ENCODE assay signal across 14 mouse cellular contexts in genomic region chr9:95672760-95673159, GRCm38 (mm10). TPM values are rescaled to one million over a fixed set of nuclear protein-coding genes. Genes with fewer than 3 reads are reported as not detected.
DNase-seq lines count a peak whose midpoint lies in the region; ATAC-seq and TF ChIP-seq lines count a peak whose summit lies in the region.
"Had no signal": no experiment of that assay in that cellular context is flagged by ENCODE, and none has a peak within 500 bp of the region (broad histone marks: within the 10 kb centered on the region; RNA-seq: fewer than 3 reads in every experiment).

No protein-coding gene starts in this region.

- no peak overlapping the region for H3K27ac ChIP-seq in heart, adult 2 months
- H3K27ac ChIP-seq in lung, embryonic 14.5 days (ENCODE audit: low read depth): no peak overlapping the region

- in situ Hi-C loops in Patski (cut with MboI; ENCODE audit: low pct_unique_long_range_greater_than_20kb): no loop called here

- 80% methylated on average over 6 of the region's 6 CpGs for WGBS in heart, adult 2 months
- 84% methylated on average over 6 of the region's 6 CpGs for WGBS in lung, embryonic 14.5 days

- H3K4me3 ChIP-seq in heart, adult 2 months: no peak overlapping the region
- H3K4me3 ChIP-seq in lung, embryonic 14.5 days (ENCODE audit: low read depth, low read length): no peak overlapping the region
- H3K4me3 ChIP-seq: erythroblast, embryonic 14.5 days had no signal

- no peaks in the 10 kb centered on the region for H3K36me3 ChIP-seq in heart, adult 2 months (ENCODE audit: control insufficient read depth, insufficient read depth, low read length)
- no peaks in the 10 kb centered on the region for H3K36me3 ChIP-seq in lung, embryonic 14.5 days (ENCODE audit: insufficient read depth)

- DNase-seq in heart, adult 2 months: no peak
- no peak for DNase-seq in heart, postnatal 14 days
- no peak for DNase-seq in lung, embryonic 14.5 days
- no peak for DNase-seq in lung, postnatal 14 days
- DNase-seq in Patski (ENCODE audit: low read depth, low spot score): no peak
- DNase-seq in retina, postnatal 1 day: peak; percentile 14
- no peak for DNase-seq in urinary bladder, postnatal 4 days (ENCODE audit: low spot score in 2 of 2)
- DNase-seq in neural tube, embryonic 10.5 days (ENCODE audit: extremely low spot score, low spot score): no peak
- DNase-seq: heart, adult 18-20 months; heart, postnatal 4 days; kidney, adult 9 months; lung, postnatal 4 days; thymus, adult 2 months had no signal

- no peak overlapping the region for H3K4me2 ChIP-seq in lung, embryonic 14.5 days

- CTCF ChIA-PET in Patski (lab: Charles Lee): interaction anchor here (1.4 to 1.6 kb wide), 2 partner anchors 27 to 147 kb away, joined by 3 read pairs; no protein-coding TSS in a partner anchor

- no peaks in the 10 kb centered on the region for H3K79me2 ChIP-seq in heart, adult 2 months (replicated peaks; ENCODE audit: control insufficient read depth, insufficient read depth, low read length)

- H3K9ac ChIP-seq in heart, adult 2 months (ENCODE audit: low read depth, low read length): no peak overlapping the region
- H3K9ac ChIP-seq in lung, embryonic 14.5 days: no peak overlapping the region

- H3K27me3 ChIP-seq in heart, adult 2 months (ENCODE audit: control insufficient read depth, insufficient read depth, low read length): no peaks in the 10 kb centered on the region
- no peaks in the 10 kb centered on the region for H3K27me3 ChIP-seq in lung, embryonic 14.5 days (ENCODE audit: insufficient read depth, low read length)
- no peaks in the 10 kb centered on the region for H3K27me3 ChIP-seq in Patski

- intact Hi-C loops in heart, adult 2 months (cut with DNase I): no loop called here
- intact Hi-C loops in heart, postnatal 14 days (cut with DNase I): no loop called here

- peaks cover 3% of the 10 kb centered on the region for H3K4me1 ChIP-seq in heart, adult 2 months (ENCODE audit: control insufficient read depth, insufficient read depth, low read length)
- no peaks in the 10 kb centered on the region; the same call in 1 of the 2 replicates for H3K4me1 ChIP-seq in lung, embryonic 14.5 days (ENCODE audit: insufficient read depth)

- no peak for ATAC-seq in lung, embryonic 14.5 days (ENCODE audit: insufficient read depth)
- no peak for ATAC-seq in Patski

- H3K9me3 ChIP-seq in lung, embryonic 14.5 days (ENCODE audit: low read depth, low read length): no peaks in the 10 kb centered on the region

- POLR2A ChIA-PET in Patski (lab: Charles Lee): no interaction called here

- no peak for TF ChIP-seq EP300 in heart, adult 2 months (IDR thresholded peaks at IDR 0.05; ENCODE audit: insufficient read depth, low read depth, low read length)

- TF ChIP-seq POLR2A in heart, adult 2 months (IDR thresholded peaks at IDR 0.05; ENCODE audit: insufficient read depth, low read depth, low read length): no peak

- peak; percentile 48 for TF ChIP-seq CTCF in heart, adult 2 months (IDR thresholded peaks at IDR 0.05)
- peak; percentile 51 for TF ChIP-seq CTCF in lung, embryonic 14.5 days (IDR thresholded peaks at IDR 0.05; ENCODE audit: low read depth)
- peak; percentile 67 for TF ChIP-seq CTCF in Patski (IDR thresholded peaks at IDR 0.05)

RNA-seq across cellular contexts. Expression of gene Pcolce2, which starts 35.4 kb away (rescaled TPM):
- total RNA-seq in heart, adult 2 months (2021): 10 to 100 TPM; 27.8 to 28.7 TPM
- polyA plus RNA-seq in heart, adult 2 months (2012; rRNA removed): 3.0 and 3.9 TPM in 2 replicates
- 10 to 100 TPM; 24.3 to 25.1 TPM for total RNA-seq in heart, postnatal 14 days (2021)
- polyA plus RNA-seq in lung, embryonic 14.5 days (2014; fragmentation: Nextera tagmentation; extraction: Ambion mirVana): 7.1 TPM in 2 replicates
- 6.0 TPM for polyA plus RNA-seq in Patski (2021)
- polyA plus RNA-seq: erythroblast, embryonic 14.5 days had no signal
